Mouse (Mus musculus) right cerebral cortex, postnatal 14 days (tissue): ENCODE measurements at regions not wholly inside any gene's neighbourhood (a gene's known extent, or its start where the extent isn't known, plus 50 kb on each side); places are given as distances from the start of the nearest gene placed in this dataset.

Experiments used
- DNase-seq: peaks from one replicate; pipeline ENCODE4 v3.0.0; 2022

- no peak for DNase-seq
Observed at GRCm38 (mm10) chr19:57541693-57542314, 69.0 kb upstream of the Atrnl1 start.

- peak; percentile 52 for DNase-seq
Observed at GRCm38 (mm10) chr19:57542506-57542905, 68.3 kb upstream of the Atrnl1 start.

GRCm38 (mm10) chr19:57543681-57544214 lies 67.1 kb upstream of the Atrnl1 start:
- peak; percentile 38 for DNase-seq

- DNase-seq = no peak
Observed at GRCm38 (mm10) chr19:57544229-57544879, 66.5 kb upstream of the Atrnl1 start.

GRCm38 (mm10) chr19:57545071-57545470 lies 65.8 kb upstream of the Atrnl1 start:
- no peak for DNase-seq

GRCm38 (mm10) chr19:57546039-57546438 lies 64.8 kb upstream of the Atrnl1 start:
- DNase-seq = no peak

- no peak for DNase-seq
Observed at GRCm38 (mm10) chr19:57546519-57546918, 64.3 kb upstream of the Atrnl1 start.

GRCm38 (mm10) chr19:57548093-57548492 lies 62.7 kb upstream of the Atrnl1 start:
- DNase-seq = no peak

GRCm38 (mm10) chr19:57548661-57549060 lies 62.2 kb upstream of the Atrnl1 start:
- no peak for DNase-seq

GRCm38 (mm10) chr19:57552964-57553740 lies 57.7 kb upstream of the Atrnl1 start:
- DNase-seq = no peak

- DNase-seq = no peak
Observed at GRCm38 (mm10) chr19:57554086-57554485, 56.7 kb upstream of the Atrnl1 start.

- DNase-seq = no peak
Observed at GRCm38 (mm10) chr19:57555313-57555712, 55.5 kb upstream of the Atrnl1 start.

- DNase-seq = no peak
Observed at GRCm38 (mm10) chr19:57558420-57558967, 52.3 kb upstream of the Atrnl1 start.

GRCm38 (mm10) chr19:57560757-57561156 lies 50.1 kb upstream of the Atrnl1 start:
- no peak for DNase-seq
